Mouse (Mus musculus): ENCODE results near the gene Atf7ip. TPM values are rescaled to one million over a fixed set of nuclear protein-coding genes. Genes with fewer than 3 reads are reported as not detected.
A peak's percentile ranks its signal among the peaks of the same experiment; 100 is the strongest.

The Atf7ip gene
- polyA plus RNA-seq, 1 experiment from 2014 or later = 38.2 TPM

- Histone ChIP-seq H3K27ac (ENCODE audit: low read length) (no peak overlapping the region), H3K4me1 (ENCODE audit: control insufficient read depth, insufficient read depth, low read length) (no peaks in the 10 kb centered on the region), H3K27me3 (ENCODE audit: control insufficient read depth, insufficient read depth, low read depth, low read length) (no peaks in the 10 kb centered on the region), H3K9me3 (replicated peaks; ENCODE audit: control insufficient read depth, low read length, poor library complexity, severe bottlenecking) (no peaks in the 10 kb centered on the region; the same call in 1 of the 2 replicates), H3K9ac (ENCODE audit: low read depth, low read length) (no peak overlapping the region), H3K36me3 (ENCODE audit: control insufficient read depth, insufficient read depth, low read length) (no peaks in the 10 kb centered on the region), H3K4me3 (ENCODE audit: low read depth, low read length) (no peak overlapping the region), H3K4me2 (ENCODE audit: low read length) (no peak overlapping the region)
- 89% methylated on average over 3 of the region's 3 CpGs for WGBS
- no peak for ATAC-seq
Observed at GRCm38 (mm10) chr6:136512351-136512750, 6.4 kb downstream of the Atf7ip start.

GRCm38 (mm10) chr6:136516626-136517025 lies 10.7 kb downstream of the Atf7ip start:
- Histone ChIP-seq H3K9me3 (replicated peaks; ENCODE audit: control insufficient read depth, low read length, poor library complexity, severe bottlenecking) (no peaks in the 10 kb centered on the region; the same call in 1 of the 2 replicates), H3K9ac (ENCODE audit: low read depth, low read length) (no peak overlapping the region), H3K4me1 (ENCODE audit: control insufficient read depth, insufficient read depth, low read length) (peaks cover 7% of the 10 kb centered on the region; the same call in 1 of the 2 replicates), H3K27me3 (ENCODE audit: control insufficient read depth, insufficient read depth, low read depth, low read length) (no peaks in the 10 kb centered on the region), H3K36me3 (ENCODE audit: control insufficient read depth, insufficient read depth, low read length) (no peaks in the 10 kb centered on the region), H3K4me3 (ENCODE audit: low read depth, low read length) (no peak overlapping the region), H3K27ac (ENCODE audit: low read length) (no peak overlapping the region), H3K4me2 (ENCODE audit: low read length) (no peak overlapping the region)
- ATAC-seq = no peak
- 93% methylated on average over 6 of the region's 6 CpGs for WGBS

GRCm38 (mm10) chr6:136517221-136517620 lies 11.3 kb downstream of the Atf7ip start:
- no peak overlapping the region for H3K4me3 ChIP-seq (ENCODE audit: low read depth, low read length)
- no peaks in the 10 kb centered on the region for H3K27me3 ChIP-seq (ENCODE audit: control insufficient read depth, insufficient read depth, low read depth, low read length)
- H3K4me1 ChIP-seq (ENCODE audit: control insufficient read depth, insufficient read depth, low read length) = peaks cover 9% of the 10 kb centered on the region; the same call in 1 of the 2 replicates
- H3K36me3 ChIP-seq (ENCODE audit: control insufficient read depth, insufficient read depth, low read length) = no peaks in the 10 kb centered on the region
- no peak overlapping the region for H3K9ac ChIP-seq (ENCODE audit: low read depth, low read length)
- ATAC-seq = no peak
- H3K27ac ChIP-seq (ENCODE audit: low read length) = no peak overlapping the region
- no peaks in the 10 kb centered on the region; the same call in 1 of the 2 replicates for H3K9me3 ChIP-seq (replicated peaks; ENCODE audit: control insufficient read depth, low read length, poor library complexity, severe bottlenecking)
- H3K4me2 ChIP-seq (ENCODE audit: low read length) = no peak overlapping the region

GRCm38 (mm10) chr6:136518537-136519246 lies 12.7 kb downstream of the Atf7ip start:
- H3K36me3 ChIP-seq (ENCODE audit: control insufficient read depth, insufficient read depth, low read length) = no peaks in the 10 kb centered on the region
- peaks cover 9% of the 10 kb centered on the region for H3K4me1 ChIP-seq (ENCODE audit: control insufficient read depth, insufficient read depth, low read length)
- H3K27ac ChIP-seq (ENCODE audit: low read length) = peak overlapping the region; percentile 99
- no peaks in the 10 kb centered on the region for H3K27me3 ChIP-seq (ENCODE audit: control insufficient read depth, insufficient read depth, low read depth, low read length)
- no peaks in the 10 kb centered on the region; the same call in 1 of the 2 replicates for H3K9me3 ChIP-seq (replicated peaks; ENCODE audit: control insufficient read depth, low read length, poor library complexity, severe bottlenecking)
- peak overlapping the region; percentile 45 for H3K4me2 ChIP-seq (ENCODE audit: low read length)
- under 1% methylated on average over 59 of the region's 59 CpGs for WGBS
- H3K4me3 ChIP-seq (ENCODE audit: low read depth, low read length) = peak overlapping the region; percentile 68
- H3K9ac ChIP-seq (ENCODE audit: low read depth, low read length) = peak overlapping the region; percentile 80
- peak; percentile 99 for ATAC-seq

GRCm38 (mm10) chr6:136519254-136519653 lies 13.3 kb downstream of the Atf7ip start:
- peak overlapping the region; percentile 68 for H3K4me3 ChIP-seq (ENCODE audit: low read depth, low read length)
- peak overlapping the region; percentile 45 for H3K4me2 ChIP-seq (ENCODE audit: low read length)
- peak overlapping the region; percentile 80 for H3K9ac ChIP-seq (ENCODE audit: low read depth, low read length)
- H3K27me3 ChIP-seq (ENCODE audit: control insufficient read depth, insufficient read depth, low read depth, low read length) = no peaks in the 10 kb centered on the region
- no peaks in the 10 kb centered on the region for H3K36me3 ChIP-seq (ENCODE audit: control insufficient read depth, insufficient read depth, low read length)
- H3K4me1 ChIP-seq (ENCODE audit: control insufficient read depth, insufficient read depth, low read length) = peaks cover 9% of the 10 kb centered on the region
- peak overlapping the region; percentile 99 for H3K27ac ChIP-seq (ENCODE audit: low read length)
- 2% methylated on average over 17 of the region's 17 CpGs for WGBS
- H3K9me3 ChIP-seq (replicated peaks; ENCODE audit: control insufficient read depth, low read length, poor library complexity, severe bottlenecking) = no peaks in the 10 kb centered on the region
- no peak for ATAC-seq

- H3K4me3 ChIP-seq (ENCODE audit: low read depth, low read length) = peak overlapping the region; percentile 11; the same call in 1 of the 2 replicates
- WGBS = 76% methylated on average over 2 of the region's 2 CpGs
- H3K9me3 ChIP-seq (replicated peaks; ENCODE audit: control insufficient read depth, low read length, poor library complexity, severe bottlenecking) = no peaks in the 10 kb centered on the region
- H3K9ac ChIP-seq (ENCODE audit: low read depth, low read length) = no peak overlapping the region
- no peaks in the 10 kb centered on the region for H3K27me3 ChIP-seq (ENCODE audit: control insufficient read depth, insufficient read depth, low read depth, low read length)
- H3K27ac ChIP-seq (ENCODE audit: low read length) = no peak overlapping the region
- H3K4me2 ChIP-seq (ENCODE audit: low read length) = peak overlapping the region; percentile 41
- H3K4me1 ChIP-seq (ENCODE audit: control insufficient read depth, insufficient read depth, low read length) = peaks cover 9% of the 10 kb centered on the region
- no peaks in the 10 kb centered on the region for H3K36me3 ChIP-seq (ENCODE audit: control insufficient read depth, insufficient read depth, low read length)
- ATAC-seq = no peak
Observed at GRCm38 (mm10) chr6:136520361-136520760, 14.4 kb downstream of the Atf7ip start.

GRCm38 (mm10) chr6:136521681-136522080 lies 15.7 kb downstream of the Atf7ip start:
- Histone ChIP-seq H3K9me3 (replicated peaks; ENCODE audit: control insufficient read depth, low read length, poor library complexity, severe bottlenecking) (0 out of 2 replicates have a peak, but pooled peaks cover 4% of the 10 kb centered on the region), H3K9ac (ENCODE audit: low read depth, low read length) (no peak overlapping the region), H3K27me3 (ENCODE audit: control insufficient read depth, insufficient read depth, low read depth, low read length) (no peaks in the 10 kb centered on the region), H3K4me3 (ENCODE audit: low read depth, low read length) (no peak overlapping the region), H3K4me1 (ENCODE audit: control insufficient read depth, insufficient read depth, low read length) (peaks cover 9% of the 10 kb centered on the region), H3K27ac (ENCODE audit: low read length) (no peak overlapping the region), H3K36me3 (ENCODE audit: control insufficient read depth, insufficient read depth, low read length) (no peaks in the 10 kb centered on the region), H3K4me2 (ENCODE audit: low read length) (peak overlapping the region; percentile 17; the same call in 1 of the 2 replicates)
- no peak for ATAC-seq

- peaks cover 9% of the 10 kb centered on the region for H3K4me1 ChIP-seq (ENCODE audit: control insufficient read depth, insufficient read depth, low read length)
- no peak for ATAC-seq
- no peak overlapping the region for H3K9ac ChIP-seq (ENCODE audit: low read depth, low read length)
- no peak overlapping the region for H3K4me3 ChIP-seq (ENCODE audit: low read depth, low read length)
- 0 out of 2 replicates have a peak, but pooled peaks cover 4% of the 10 kb centered on the region for H3K9me3 ChIP-seq (replicated peaks; ENCODE audit: control insufficient read depth, low read length, poor library complexity, severe bottlenecking)
- no peaks in the 10 kb centered on the region for H3K36me3 ChIP-seq (ENCODE audit: control insufficient read depth, insufficient read depth, low read length)
- H3K27ac ChIP-seq (ENCODE audit: low read length) = no peak overlapping the region
- H3K27me3 ChIP-seq (ENCODE audit: control insufficient read depth, insufficient read depth, low read depth, low read length) = no peaks in the 10 kb centered on the region
- no peak overlapping the region for H3K4me2 ChIP-seq (ENCODE audit: low read length)
- WGBS = 94% methylated on average over 5 of the region's 5 CpGs
Observed at GRCm38 (mm10) chr6:136522658-136523057, 16.7 kb downstream of the Atf7ip start.

- Histone ChIP-seq H3K27ac (ENCODE audit: low read length) (no peak overlapping the region), H3K4me3 (ENCODE audit: low read depth, low read length) (no peak overlapping the region), H3K36me3 (ENCODE audit: control insufficient read depth, insufficient read depth, low read length) (no peaks in the 10 kb centered on the region), H3K4me1 (ENCODE audit: control insufficient read depth, insufficient read depth, low read length) (peaks cover 9% of the 10 kb centered on the region), H3K9ac (ENCODE audit: low read depth, low read length) (no peak overlapping the region), H3K27me3 (ENCODE audit: control insufficient read depth, insufficient read depth, low read depth, low read length) (no peaks in the 10 kb centered on the region), H3K9me3 (replicated peaks; ENCODE audit: control insufficient read depth, low read length, poor library complexity, severe bottlenecking) (0 out of 2 replicates have a peak, but pooled peaks cover 4% of the 10 kb centered on the region), H3K4me2 (ENCODE audit: low read length) (no peak overlapping the region)
- no peak for ATAC-seq
- 93% methylated on average over 4 of the region's 4 CpGs for WGBS
Observed at GRCm38 (mm10) chr6:136524751-136525150, 18.8 kb downstream of the Atf7ip start.
